Mouse (Mus musculus) forebrain, postnatal 0 days (tissue): ENCODE measurements at regions not wholly inside any gene's neighbourhood (a gene's known extent, or its start where the extent isn't known, plus 50 kb on each side); places are given as distances from the start of the nearest gene placed in this dataset.

ENCODE experiments used
- ATAC-seq: fragments of 200-750 bp; cut with Nextera tagmentation; 2 replicates; pipeline ENCODE4 v1.8.0; 2017; ENCODE audit warnings: mild to moderate bottlenecking, moderate library complexity
- DNase-seq: peaks from one replicate; pipeline ENCODE4 v3.0.0-alpha.2; 2015
- H3K27ac ChIP-seq: fragments of 300-500 bp; sonication (generic); 2 replicates; pipeline ENCODE4 v1.5.1; 2014; ENCODE audit warnings: low read depth, mild to moderate bottlenecking, antibody characterized with exemption, low read length, moderate library complexity, mixed read lengths
- H3K27me3 ChIP-seq: fragments of 300-500 bp; sonication (generic); 2 replicates; pipeline ENCODE4 v1.6.1; 2014; ENCODE audit warnings: mild to moderate bottlenecking, low read length, mixed read lengths; ENCODE audit not compliant: insufficient read depth
- H3K36me3 ChIP-seq: fragments of 300-500 bp; sonication (generic); 2 replicates; pipeline ENCODE4 v1.6.1; 2014; ENCODE audit warnings: mild to moderate bottlenecking, moderate library complexity; ENCODE audit not compliant: insufficient read depth
- H3K4me1 ChIP-seq: fragments of 300-500 bp; sonication (generic); 2 replicates; pipeline ENCODE4 v1.6.1; 2014; ENCODE audit warnings: antibody characterized with exemption; ENCODE audit not compliant: insufficient read depth
- H3K4me2 ChIP-seq: fragments of 300-500 bp; sonication (generic); 2 replicates; pipeline ENCODE4 v1.6.1; 2014; ENCODE audit warnings: low read depth, mild to moderate bottlenecking, moderate library complexity
- H3K4me3 ChIP-seq: fragments of 300-500 bp; sonication (generic); 2 replicates; pipeline ENCODE4 v1.5.1; 2014; ENCODE audit warnings: low read depth, low read length, mixed read lengths
- H3K9ac ChIP-seq: fragments of 300-500 bp; sonication (generic); 2 replicates; pipeline ENCODE4 v1.6.1; 2014; ENCODE audit warnings: mild to moderate bottlenecking
- H3K9me3 ChIP-seq: fragments of 300-500 bp; sonication (generic); 2 replicates; pipeline ENCODE4 v1.6.1; 2016; ENCODE audit warnings: low read length
- CTCF ChIP-seq: sonication (generic); IDR thresholded peaks from 2 replicates; pipeline ENCODE4 v1.5.1; 2016; ENCODE audit warnings: antibody characterized with exemption, control low read depth, low read depth
- WGBS: fragments of 180-500 bp; shearing (Covaris S2); extraction: QIAGEN DNeasy Blood & Tissue Kit; methylation state at CpG from one replicate; pipeline ENCODE4 v1.1.7; 2014; 5-methylcytosine and 5-hydroxymethylcytosine counted together

DNA sequence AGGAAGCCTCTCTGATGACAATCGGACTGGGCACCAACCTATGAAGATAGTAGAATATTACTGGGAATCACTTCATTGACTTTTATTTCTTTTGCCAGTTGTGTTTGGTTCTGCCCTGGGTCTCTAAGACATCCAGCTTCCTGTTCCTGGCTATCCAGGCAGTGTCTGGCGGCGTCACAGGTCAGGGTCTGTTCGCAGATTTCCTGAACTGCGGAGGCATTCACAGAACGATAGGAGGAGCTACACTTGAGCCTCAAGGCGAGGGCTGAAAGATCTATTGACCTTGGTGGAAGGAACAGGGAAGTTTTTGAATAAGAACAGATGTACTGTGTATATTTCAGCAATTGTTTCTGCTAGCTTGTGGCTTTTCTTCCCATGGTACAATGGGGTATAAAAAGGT, 92.6 kb upstream of the E030018B13Rik start:
- DNase-seq (no peak), ATAC-seq (no peak)
- Histone ChIP-seq H3K9me3 (no peaks in the 10 kb centered on the region), H3K4me1 (no peaks in the 10 kb centered on the region), H3K4me2 (no peak overlapping the region), H3K27ac (no peak overlapping the region), H3K4me3 (no peak overlapping the region), H3K36me3 (no peaks in the 10 kb centered on the region), H3K27me3 (no peaks in the 10 kb centered on the region), H3K9ac (no peak overlapping the region)
- no peak for TF ChIP-seq CTCF
- 68% methylated on average over 7 of the region's 7 CpGs for WGBS

DNA sequence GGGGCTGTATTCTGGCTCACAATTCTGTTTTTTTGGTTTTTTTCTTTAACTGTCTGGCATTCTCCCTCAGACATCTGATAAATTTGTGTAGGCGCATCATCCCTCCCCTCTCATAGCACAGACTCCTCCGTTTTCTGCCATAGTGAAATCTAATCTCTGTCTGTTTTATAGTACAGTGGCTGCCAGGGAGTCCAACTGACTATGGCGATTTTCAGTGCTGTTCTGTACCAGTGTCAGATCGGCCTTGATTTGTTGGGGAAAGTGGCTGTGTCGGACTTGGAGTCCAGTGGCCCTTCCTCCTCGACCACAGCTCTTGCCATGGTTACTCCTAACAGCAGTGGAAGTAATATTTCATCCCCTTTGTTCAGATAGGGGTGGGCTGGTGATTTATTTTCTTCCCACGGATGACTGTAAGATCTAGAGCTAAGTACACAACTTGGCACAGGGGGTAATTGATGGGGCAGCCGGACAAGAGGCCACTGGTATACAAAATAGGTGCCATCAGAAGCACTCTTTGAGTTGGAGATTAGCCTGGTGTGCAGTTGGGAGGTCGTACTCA, 87.2 kb upstream of the E030018B13Rik start:
- Histone ChIP-seq H3K36me3 (no peaks in the 10 kb centered on the region), H3K27ac (no peak overlapping the region), H3K27me3 (no peaks in the 10 kb centered on the region), H3K9ac (no peak overlapping the region), H3K4me1 (no peaks in the 10 kb centered on the region), H3K4me3 (no peak overlapping the region), H3K9me3 (no peaks in the 10 kb centered on the region), H3K4me2 (no peak overlapping the region)
- TF ChIP-seq CTCF: no peak
- WGBS: 88% methylated on average over 9 of the region's 9 CpGs
- ATAC-seq (no peak), DNase-seq (no peak)

DNA sequence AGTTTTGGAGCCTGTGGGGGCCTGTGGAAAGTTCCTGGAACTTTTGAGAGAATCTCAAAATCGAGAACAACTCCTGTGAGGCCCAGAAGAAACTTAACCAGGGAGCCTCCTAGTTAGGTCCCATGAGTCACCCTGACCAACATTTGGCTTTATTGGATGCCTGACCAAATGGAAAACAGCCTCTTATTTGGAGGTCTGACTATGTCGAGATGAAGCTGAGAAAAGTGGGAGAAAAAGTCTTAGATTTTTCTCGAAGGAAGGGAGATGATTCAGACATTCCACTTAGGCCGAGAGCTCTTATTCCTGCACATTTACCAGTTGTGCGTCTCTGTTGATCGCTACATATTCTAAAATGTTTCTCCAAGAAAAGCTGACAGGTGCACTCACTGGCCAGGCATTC, 83.0 kb upstream of the E030018B13Rik start:
- H3K36me3 ChIP-seq: no peaks in the 10 kb centered on the region
- no peak for TF ChIP-seq CTCF
- no peak for DNase-seq
- no peak overlapping the region for H3K27ac ChIP-seq
- WGBS: 88% methylated on average over 6 of the region's 6 CpGs
- H3K4me2 ChIP-seq: no peak overlapping the region
- no peak for ATAC-seq
- H3K9ac ChIP-seq: no peak overlapping the region
- no peaks in the 10 kb centered on the region for H3K4me1 ChIP-seq
- no peaks in the 10 kb centered on the region for H3K27me3 ChIP-seq
- no peak overlapping the region for H3K4me3 ChIP-seq
- no peaks in the 10 kb centered on the region for H3K9me3 ChIP-seq

- TF ChIP-seq CTCF: no peak
- no peak overlapping the region for H3K4me3 ChIP-seq
Observed at GRCm38 (mm10) chr7:63835958-63836357, 80.7 kb upstream of the E030018B13Rik start.

More at GRCm38 (mm10) chr7:63835958-63836357, 80.7 kb upstream of the E030018B13Rik start:
- Histone ChIP-seq H3K36me3 (no peaks in the 10 kb centered on the region), H3K27me3 (no peaks in the 10 kb centered on the region), H3K27ac (no peak overlapping the region), H3K9me3 (no peaks in the 10 kb centered on the region), H3K9ac (no peak overlapping the region), H3K4me1 (no peaks in the 10 kb centered on the region), H3K4me2 (no peak overlapping the region)
- no peak for DNase-seq
- no peak for ATAC-seq
